Mouse (Mus musculus) large intestine, adult 2 months (tissue): ENCODE results near the gene Dchs1. TPM values are rescaled to one million over a fixed set of nuclear protein-coding genes. Genes with fewer than 3 reads are reported as not detected.

Experiments
- DNase-seq: peaks from one replicate; pipeline ENCODE4 v3.0.0-alpha.2; 2012; ENCODE audit warnings: low read depth, low spot score
- WGBS: fragments of 180-500 bp; shearing (Covaris S2); methylation state at CpG from one replicate; pipeline ENCODE4 v1.1.7; 2018; 5-methylcytosine and 5-hydroxymethylcytosine counted together
- polyA plus RNA-seq: library from polyadenylated mRNA; depleted of rRNA; stranded (reverse); fragments of >200 nt; gene quantifications from 2 replicates; pipeline ENCODE4 v1.2.3, GENCODE M21; 2012; rRNA removed

Gene Dchs1
- 2.0 and 3.6 TPM in 2 replicates for polyA plus RNA-seq

DNA sequence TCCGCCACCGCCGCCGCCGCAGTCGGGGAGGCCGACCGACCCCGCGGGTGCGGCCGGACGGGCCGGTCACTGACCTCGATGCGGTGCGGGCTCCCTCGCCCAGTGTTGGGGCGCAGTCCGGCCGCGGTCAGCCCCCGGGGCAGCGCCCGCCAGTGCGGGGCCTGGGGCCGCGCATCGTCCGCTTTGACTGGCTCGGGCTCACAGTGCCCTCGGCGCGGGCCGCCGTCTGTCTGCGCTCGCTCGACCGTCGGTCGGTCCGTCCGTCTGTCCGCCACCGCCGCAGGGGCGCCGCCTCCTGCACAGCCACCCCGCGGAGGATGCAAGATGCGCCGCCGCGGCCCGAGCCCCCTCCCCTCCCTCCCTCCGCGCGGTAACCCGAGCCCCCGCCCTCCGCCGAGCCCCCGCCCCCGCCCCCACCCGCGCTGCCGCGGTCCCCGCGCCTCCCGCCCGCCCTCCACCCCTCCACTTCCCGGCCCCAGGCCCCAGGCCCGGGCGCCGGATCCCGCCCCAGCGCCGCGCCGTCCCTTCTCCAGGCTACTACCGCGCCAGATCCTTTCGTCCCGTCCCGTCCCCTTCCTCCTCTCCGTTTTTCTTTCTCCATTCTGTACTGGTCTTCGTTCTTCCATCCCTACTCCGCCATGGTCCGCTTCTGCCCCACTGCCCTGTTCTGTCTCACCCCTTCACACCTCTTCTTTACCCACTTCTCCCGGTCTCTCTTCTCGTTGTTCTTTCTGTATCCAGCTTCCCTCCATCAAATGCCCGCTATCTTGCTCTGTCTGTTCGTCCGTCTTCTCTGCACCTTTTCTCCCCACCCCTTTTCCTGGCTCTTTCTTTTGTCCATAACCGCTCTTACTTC, at the start of gene Dchs1:
TSS of gene Dchs1 (minus strand) at position 370 of the 856 bp plus-strand sequence.
- no peak for DNase-seq
- WGBS: 2% methylated on average over 87 of the region's 97 CpGs

DNA sequence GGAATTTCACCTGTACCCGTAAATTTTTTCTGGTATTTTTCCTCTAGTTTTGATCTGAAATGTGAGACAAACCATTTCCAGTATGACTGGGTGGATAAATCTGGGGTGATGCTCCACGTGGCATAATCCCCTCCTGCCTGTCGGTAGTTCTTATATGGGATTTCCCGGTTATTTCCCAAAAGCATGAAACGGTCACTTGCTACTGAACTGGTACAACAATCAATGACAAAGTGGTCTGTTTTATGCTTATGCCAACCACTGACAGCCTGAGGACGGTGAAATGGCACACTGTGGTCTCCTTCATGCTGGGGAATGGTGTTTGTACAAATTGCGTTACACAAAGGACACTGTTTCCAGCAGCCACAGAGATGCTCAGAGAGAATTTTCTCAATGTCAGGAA, 36.8 kb upstream of the Dchs1 start:
- 84% methylated on average over 7 of the region's 7 CpGs for WGBS
- no peak for DNase-seq

DNA sequence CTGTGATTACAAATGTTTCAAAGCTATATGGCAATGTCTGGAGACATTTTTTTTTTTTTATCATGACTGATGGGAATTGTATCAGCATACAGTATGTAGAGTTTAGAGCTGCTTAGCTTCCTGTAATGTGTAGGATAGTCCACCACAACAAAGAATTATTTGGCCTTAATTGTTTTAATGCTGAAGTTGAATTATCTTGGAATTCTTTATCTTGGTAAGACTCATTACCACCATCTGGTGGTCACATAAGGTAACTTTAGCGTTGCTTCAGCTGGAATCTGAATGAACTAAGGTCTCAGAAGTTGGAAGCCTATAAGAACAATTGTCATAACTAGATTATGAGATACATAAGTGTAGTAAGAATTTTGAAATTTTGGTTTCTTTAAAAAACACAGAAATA, 31.0 kb upstream of the Dchs1 start:
- DNase-seq: no peak
- 0% methylated on average over 1 of the region's 1 CpGs for WGBS

DNA sequence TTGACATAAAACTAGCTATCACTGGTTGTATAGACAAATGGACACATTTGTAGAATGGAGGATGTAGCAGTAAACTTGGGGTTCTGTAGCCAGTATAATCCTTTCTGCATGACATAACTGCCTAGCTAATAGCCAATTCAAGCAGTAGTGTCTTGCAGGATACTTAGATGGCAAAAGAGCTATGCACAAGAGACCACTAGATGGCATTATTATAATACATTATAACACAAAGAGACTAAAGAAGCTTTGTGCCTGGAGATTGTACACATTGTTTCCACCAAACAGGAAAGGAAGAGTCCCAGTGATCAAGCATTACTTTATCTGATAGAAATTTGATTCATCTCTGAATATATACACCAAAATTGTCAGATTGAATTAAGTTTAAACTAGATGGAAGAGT, 29.3 kb upstream of the Dchs1 start:
- no peak for DNase-seq

DNA sequence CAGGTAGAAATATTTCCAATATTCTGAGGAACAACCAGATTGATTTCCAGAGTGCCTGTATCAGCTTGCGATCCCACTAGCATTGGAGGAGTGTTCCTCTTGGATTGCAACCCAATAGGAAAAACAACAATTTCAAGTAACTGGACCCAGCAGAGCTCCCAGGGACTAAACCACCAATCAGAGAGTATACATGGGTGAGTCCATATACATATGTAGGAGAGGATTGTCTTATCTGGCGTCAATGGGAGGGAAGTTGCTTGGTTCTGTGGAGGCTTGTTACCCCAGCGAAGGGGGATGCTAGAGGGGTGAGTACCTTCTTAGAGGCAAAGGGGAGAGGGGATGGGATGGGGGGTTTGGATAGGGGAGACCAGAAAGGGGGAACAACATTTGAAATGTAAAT, 25.9 kb upstream of the Dchs1 start:
- DNase-seq: no peak
- WGBS: 92% methylated on average over 3 of the region's 3 CpGs

DNA sequence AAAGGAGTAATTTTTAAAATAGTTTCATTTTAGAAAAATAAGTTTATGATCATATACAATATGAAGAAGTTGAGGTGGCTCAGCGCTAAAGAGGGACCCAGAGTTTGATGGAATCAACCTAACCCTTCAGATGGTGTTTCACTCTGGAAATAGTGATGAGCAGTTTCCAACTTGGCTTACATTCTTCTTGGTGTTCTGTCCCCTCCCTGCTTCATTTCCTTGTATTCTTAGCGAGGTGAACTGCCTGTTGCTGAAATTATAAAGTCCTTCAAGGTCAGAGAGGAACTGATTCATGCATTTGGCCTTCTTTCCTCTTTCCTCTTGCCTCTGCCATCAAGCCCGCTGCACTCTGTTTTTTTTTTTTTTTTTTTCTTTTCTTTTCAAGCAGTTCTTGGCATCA, 25.1 kb upstream of the Dchs1 start:
- DNase-seq: no peak
- WGBS: 51% methylated on average over 3 of the region's 3 CpGs

DNA sequence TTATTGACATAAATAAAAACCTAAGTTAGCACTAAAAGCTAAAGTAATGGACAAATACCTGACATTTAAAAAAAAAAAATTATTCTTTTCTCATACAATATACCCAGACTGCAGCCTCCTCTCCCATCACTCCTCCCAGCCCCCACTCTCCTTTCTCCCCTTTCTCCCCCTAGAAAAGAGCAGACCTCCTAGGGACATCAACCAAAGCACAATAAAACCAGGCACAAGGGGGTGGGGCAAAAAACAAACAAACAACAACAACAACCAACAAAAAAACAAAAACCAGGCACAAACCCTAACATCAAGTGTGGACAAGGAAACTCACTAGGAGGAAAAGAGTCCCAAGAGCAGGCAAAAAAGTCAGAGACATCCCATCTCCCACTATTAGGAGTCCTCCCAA, 24.1 kb upstream of the Dchs1 start:
- DNase-seq: no peak

DNA sequence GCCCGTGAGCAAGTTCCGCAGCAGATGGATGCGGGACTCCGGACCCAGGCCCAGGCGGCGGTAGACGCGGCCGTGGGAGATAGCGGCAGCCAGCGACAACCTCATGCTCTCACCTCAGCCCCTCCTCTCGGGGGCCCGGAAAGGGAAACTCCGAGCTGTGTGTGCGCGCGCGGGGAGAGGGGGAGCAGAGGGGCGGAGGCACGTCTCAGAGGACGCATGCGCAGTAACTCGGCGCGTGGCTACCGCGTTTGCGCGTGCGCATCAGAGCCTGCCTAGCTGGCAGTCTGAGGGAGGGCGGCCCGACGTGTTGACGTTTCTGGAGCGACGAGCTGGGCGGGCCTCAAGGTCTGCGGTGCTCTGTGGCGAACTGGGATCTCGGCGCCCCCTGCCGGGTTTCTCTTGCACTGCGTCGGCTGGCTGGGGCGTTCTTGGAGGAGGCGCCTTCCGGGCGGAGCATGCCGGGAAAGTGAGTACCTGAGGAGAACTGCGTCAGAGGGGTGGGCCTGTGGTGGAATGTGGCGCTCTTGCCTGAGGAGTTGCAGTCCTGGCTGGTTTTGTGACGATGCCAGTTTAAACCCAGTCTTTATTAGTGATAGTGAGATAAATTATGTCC, 23.5 kb upstream of the Dchs1 start, which contains the start of gene Mrpl17:
TSS of gene Mrpl17 (minus strand) at position 223 of the 613 bp plus-strand sequence.
- under 1% methylated on average over 52 of the region's 52 CpGs for WGBS
- DNase-seq: peak; percentile 97

DNA sequence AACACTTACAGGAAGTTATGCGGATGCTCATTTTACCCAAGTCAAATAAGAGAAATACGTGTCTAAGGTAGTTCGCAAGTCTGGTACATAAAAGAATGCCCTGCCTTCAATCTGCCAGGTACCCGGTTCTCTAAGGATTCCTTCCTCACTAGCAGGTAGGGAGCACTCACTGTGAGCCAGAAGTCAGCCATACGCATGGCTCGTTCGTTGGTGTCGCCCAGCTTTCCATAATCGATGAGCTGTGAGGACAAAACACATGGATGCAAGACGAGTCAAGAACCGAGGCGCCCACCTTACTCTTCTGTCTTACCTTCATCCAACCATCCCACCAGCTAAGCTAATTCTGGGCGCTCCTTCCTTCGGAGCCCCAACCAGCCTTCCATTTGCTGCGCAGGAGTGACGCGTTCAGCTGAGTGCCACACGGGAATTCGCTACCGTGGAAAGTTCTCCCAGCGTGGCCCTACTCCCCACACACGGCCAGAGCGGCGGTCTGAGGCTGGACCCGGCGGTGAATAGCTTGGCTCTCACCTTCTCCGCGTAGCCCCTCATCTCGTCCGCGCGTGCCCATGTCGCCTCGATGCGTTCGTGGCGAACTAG, 22.9 kb upstream of the Dchs1 start:
- no peak for DNase-seq
- WGBS: 1% methylated on average over 37 of the region's 37 CpGs

DNA sequence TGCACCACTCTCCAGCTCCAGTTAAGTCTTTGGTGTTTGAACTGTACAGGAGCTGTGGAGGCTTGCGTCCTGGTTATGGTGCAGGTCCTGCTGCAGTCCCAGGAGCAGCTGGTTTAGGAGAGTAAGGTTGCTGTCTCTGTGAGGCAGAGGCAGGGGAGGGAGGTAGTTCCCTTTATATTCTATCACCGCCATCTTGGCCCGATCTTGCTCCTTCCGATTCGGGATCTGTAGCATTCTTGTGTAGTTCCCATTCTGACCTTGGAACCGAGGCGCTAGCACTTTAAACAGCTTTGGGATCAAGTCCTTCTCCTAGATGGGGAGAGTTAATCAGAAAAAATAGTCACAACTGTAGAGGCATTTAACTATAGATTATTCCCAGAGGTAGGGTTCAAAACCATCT, 22.4 kb upstream of the Dchs1 start:
- 73% methylated on average over 7 of the region's 7 CpGs for WGBS
- no peak for DNase-seq

DNA sequence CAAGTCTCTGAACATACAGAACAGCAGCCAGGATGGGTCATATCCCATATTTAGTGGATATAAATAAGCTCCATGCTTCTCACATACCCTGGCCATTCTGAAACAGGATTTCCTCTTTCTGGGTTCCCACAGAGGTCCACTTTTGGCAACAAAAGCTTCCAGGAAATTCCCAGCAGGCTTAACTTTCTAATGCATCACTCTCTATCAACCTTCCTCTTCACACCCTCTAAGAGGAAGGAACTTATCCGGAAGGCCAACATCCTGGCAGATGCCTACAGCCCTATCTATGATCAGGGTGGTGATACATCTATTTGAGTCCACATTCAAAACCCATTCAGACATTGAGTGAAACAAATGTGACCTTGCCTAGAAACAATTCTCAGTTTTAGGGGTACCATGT, 20.9 kb upstream of the Dchs1 start:
- no peak for DNase-seq
- 80% methylated on average over 1 of the region's 1 CpGs for WGBS

DNA sequence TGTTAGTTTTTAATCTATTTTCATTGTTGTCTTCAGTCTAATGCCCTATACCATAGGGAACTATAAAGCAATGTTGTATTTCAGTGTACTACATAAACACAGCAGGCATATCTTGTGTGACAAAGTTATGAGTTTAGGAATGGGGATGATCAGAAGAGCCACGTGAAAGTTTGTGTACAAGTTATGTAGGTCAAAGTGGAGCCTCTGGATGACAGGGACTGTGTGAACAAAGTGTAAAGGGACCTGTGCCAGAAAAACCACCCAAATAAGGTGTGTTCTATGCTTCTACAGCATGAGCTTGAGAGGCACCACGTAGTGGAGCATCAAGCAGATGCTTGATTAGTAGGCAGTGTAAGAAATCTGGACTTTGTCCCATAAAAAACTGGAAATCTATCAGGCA, 19.3 kb upstream of the Dchs1 start:
- DNase-seq: no peak
- 20% methylated on average over 2 of the region's 2 CpGs for whole genome bisulfite sequencing

DNA sequence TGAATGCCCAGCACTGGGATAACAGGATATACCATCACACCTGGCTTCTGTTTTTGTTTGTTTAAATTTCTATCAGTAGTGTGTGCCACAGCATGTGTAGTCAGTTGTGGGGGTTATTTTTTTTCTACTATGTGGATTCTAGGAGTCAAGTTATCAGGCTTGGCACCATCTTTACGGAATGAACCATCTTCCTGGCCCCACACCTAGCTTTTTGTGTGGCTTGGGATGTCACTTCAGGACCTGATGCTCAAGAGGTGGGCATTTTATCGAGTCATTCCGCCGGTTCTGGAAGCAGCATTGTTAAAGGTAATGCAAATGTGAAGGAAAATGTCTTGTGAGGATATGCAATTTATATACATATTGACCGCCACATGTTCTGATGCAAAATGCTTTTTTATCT, 18.7 kb upstream of the Dchs1 start:
- no peak for DNase-seq
- 75% methylated on average over 5 of the region's 5 CpGs for WGBS

DNA sequence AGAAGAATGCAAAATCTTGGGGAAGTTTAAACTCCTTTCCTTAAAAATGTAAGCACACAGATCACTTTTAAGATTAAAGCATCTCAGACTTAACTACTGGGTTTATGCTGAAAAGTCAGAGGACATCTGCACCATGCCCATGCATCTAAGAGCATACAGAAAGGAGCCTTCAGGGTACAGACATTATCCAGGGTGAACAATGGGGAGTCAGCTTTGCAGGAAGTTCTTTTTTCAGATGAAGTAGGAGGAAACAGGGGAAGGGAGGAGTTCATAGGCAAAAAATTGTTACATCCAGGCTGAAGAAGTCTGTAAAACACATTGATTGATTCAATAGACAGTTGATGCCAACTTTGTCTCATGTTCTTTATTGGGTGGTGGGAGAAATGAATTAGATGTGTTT, 16.0 kb upstream of the Dchs1 start:
- DNase-seq: no peak

DNA sequence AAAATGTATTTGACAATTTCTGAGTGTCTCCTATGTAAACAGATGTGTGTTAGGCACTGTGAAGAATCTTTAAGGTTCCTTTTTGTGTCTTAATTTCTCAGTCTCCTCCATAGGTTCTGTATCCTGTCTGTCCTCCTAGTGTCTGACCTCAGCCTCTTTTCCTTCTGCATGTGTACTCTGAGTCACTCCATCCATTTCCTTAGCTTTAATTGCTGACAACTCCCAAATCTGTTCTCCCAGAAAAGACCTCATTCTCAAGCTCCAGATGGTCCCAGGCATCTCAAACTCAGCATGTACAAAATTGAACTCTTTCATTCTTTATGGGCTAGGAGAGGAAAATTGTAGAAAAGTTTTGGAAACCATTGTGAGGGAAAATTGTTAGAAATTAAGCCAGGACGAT, 15.3 kb upstream of the Dchs1 start:
- WGBS: 38% methylated on average over 1 of the region's 1 CpGs
- DNase-seq: no peak

DNA sequence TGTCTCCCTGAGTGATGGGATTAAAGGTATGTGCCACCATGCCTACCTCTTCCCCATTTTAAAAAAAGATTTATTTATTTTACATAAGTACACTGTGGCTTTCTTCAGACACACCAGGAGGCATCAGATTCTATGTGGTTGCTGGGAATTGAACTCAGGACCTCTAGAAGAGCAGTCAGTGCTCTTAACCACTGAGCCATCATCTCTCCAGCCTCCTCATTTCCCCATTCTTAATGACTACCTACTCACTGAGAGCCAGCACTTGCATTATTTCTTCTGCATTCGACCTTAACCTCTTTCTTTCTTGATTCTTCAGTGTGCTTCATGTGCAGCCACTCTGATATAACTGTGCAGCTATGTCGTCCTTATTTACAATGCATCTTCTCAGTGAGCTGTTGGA, 14.9 kb upstream of the Dchs1 start:
- no peak for DNase-seq
- 38% methylated on average over 2 of the region's 2 CpGs for WGBS

DNA sequence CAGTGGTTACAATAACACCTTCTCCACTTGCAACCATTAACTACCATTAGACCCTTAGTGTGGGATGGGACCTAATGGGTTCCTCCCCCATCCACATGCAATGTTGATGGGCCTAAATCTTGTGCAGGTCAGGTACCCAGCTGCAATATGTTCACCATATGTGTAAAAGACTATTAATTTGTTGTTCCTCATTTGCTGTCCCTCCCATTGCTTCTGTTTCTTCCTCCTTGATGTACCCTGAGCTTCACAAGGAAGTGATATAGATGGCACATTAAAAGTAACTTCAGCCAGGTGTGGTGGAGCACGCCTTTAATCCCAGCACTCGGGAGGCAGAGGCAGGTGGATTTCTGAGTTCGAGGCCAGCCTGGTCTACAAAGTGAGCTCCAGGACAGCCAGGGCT, 9.5 kb upstream of the Dchs1 start:
- DNase-seq: no peak
- WGBS: 77% methylated on average over 3 of the region's 3 CpGs

DNA sequence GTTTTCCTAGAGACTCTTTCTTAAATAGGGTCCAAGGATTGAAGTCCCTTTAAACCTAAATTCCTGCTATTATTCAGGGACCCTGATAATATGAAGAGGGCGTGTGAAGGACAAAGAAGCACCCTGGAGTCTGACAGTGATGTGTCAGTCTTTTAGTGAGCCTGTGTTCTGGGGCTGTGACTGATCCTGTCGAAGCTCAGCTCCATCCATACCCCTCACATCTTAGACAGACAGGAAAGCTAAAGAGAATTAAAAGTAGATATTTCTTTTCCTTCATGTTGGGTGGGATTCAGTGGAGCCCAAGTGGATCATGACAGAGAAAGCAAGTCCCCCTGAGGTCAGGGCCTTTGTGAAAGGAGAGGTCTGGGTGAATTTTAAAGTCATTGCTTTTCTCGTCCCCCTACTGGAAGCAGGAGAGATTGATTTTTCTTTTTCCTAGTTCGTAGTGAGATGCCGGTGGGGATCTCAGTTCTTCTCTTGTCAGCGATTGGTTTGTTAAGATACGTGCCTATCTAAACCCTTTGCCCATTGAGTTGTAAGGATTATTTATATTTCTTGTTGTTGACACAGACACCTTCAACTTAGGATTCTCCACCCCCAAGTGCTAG, 8.4 kb upstream of the Dchs1 start:
- 32% methylated on average over 7 of the region's 7 CpGs for WGBS

DNA sequence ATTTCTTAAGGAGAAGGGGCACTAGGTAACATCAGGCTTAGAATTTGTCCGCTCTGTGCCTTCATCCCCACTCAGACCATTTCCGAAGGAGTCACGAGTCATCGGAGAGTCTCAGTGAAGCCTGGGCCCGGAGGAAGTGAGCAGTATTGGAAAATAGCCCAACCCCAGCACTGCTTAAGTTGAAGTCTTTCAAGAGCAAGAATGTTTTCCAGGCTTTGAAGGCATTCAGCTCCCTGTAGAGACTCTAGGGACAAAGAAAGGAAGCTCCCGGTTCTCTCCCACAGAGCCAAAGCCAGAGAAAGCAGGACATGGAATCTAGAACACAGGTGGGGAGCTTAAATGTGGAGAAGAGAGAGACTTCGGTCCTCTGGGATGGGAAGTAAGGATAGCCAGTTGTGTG, 6.2 kb upstream of the Dchs1 start:
- WGBS: 79% methylated on average over 7 of the region's 7 CpGs
- no peak for DNase-seq

More for the DNA sequence above, 8.4 kb upstream of the Dchs1 start:
- no peak for DNase-seq

DNA sequence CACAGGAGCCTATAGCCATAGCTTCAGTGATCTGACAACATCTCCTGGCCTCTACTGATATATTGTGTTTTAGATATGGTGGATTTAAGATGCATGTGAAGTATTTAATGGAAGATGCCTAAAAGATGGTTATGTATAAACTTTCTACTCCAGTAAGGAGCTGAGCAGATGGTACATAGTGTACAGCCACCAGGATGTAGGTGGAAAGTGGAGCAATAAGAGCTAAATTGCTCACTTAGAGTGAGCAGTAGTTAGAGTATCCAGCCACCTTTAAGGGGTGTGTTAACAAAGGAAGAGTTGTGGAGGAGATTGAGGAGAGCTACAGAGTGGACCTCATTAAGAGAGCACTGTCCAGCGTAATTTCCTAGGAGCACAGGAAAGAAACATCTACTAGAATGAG, 3.7 kb upstream of the Dchs1 start:
- no peak for DNase-seq
- 72% methylated on average over 1 of the region's 1 CpGs for WGBS
